Mouse (Mus musculus): ENCODE data around the gene Lcorl. TPM values are rescaled to one million over a fixed set of nuclear protein-coding genes. Genes with fewer than 3 reads are reported as not detected.

The Lcorl gene
- total and polyA plus RNA-seq, 3 experiments: 4.2 to 5.8 (median 5.6) TPM

DNA sequence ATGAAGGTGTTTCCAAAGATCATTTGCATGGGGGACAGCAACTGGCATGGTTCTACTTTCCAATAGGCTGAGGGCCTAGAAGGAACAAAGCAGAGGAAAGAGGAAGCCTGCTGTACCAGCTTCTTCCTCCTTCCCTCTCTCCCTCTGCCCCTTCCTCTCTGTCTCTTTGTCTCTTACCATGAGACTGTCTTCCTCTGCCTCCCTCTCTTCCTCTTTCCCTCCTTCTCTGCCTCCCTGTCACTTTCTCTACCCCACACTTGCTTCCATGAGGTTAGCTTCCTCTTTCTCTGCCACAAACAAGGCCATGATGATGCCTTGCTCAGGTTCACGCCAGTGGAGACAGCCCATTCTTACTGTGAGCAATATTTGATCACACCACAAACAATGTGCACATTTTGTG is 18.9 kb upstream of the Lcorl start:
- no peaks in the 10 kb centered on the region for H3K27me3 ChIP-seq (replicated peaks)

DNA sequence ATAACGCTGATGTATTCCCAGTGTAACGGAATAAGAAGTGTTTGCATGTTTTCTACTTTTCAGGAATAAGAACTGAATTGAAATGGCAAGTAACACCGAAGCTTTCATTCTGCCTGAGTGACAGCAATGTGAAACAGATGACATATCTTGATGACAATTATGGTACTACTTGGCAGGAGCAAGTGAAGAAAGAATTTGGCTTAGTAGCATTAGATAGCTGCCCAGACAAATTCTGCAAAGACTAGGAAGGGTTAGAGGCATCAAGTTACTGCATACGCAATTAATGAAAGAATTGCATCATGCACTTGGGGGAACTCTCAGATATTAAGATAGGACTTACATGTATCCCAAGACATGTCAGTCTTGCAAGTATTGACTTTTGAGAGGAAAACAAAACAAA is 18.1 kb upstream of the Lcorl start:
- Histone ChIP-seq H3K36me3 (replicated peaks in 1 of 2; ENCODE audit: control insufficient read depth in 1 of 2, insufficient read depth in 1 of 2, low read length in 1 of 2) (no peaks in the 10 kb centered on the region), H3K4me2 (ENCODE audit: insufficient read depth, low read depth, poor library complexity, severe bottlenecking) (no peak overlapping the region), H3K4me1 (ENCODE audit: control insufficient read depth in 1 of 2, insufficient read depth in 2 of 2) (peaks cover 7 to 15% of the 10 kb centered on the region in 2 experiments), H3K79me2 (replicated peaks; ENCODE audit: control insufficient read depth, extremely low read depth, insufficient read depth, poor library complexity, severe bottlenecking) (no peaks in the 10 kb centered on the region), H3K9me3 (replicated peaks; ENCODE audit: low read length) (no peaks in the 10 kb centered on the region), H3K27me3 (replicated peaks) (no peaks in the 10 kb centered on the region), H3K9ac (ENCODE audit: insufficient read depth, low read depth) (no peak overlapping the region), H3K4me3 (replicated peaks in 1 of 3; ENCODE audit: low read depth in 2 of 3, low read length in 2 of 3, poor library complexity in 1 of 3) (no peak overlapping the region), H3K27ac (ENCODE audit: insufficient read depth, low read depth) (no peak overlapping the region)
- in situ Hi-C loops (cut with MboI; ENCODE audit: low pct_ligation_motif_present, low pct_unique_long_range_greater_than_20kb, low sequenced_read_pairs) (no loop called here), dilution Hi-C loops (cut with MboI; ENCODE audit: extremely low pct_ligation_motif_present, extremely low pct_unique_long_range_greater_than_20kb, low sequenced_read_pairs) (no loop called here)
- DNase-seq (ENCODE audit: extremely low read depth): peak; percentile 31
- TF ChIP-seq EP300 (IDR thresholded peaks at IDR 0.05; ENCODE audit: low read length) (no peak), USF2 (conservative IDR thresholded peaks at IDR 0.05; ENCODE audit: low read depth, low read length) (no peak), E2F4 (IDR thresholded peaks at IDR 0.05; ENCODE audit: insufficient replicate concordance, low read depth, low read length) (no peak), CHD2 (IDR thresholded peaks at IDR 0.05; ENCODE audit: low read length) (no peak)

More for the DNA sequence above, 18.9 kb upstream of the Lcorl start:
- no peak for TF ChIP-seq JUND (conservative IDR thresholded peaks at IDR 0.05; ENCODE audit: low read depth, low read length)
- TF ChIP-seq USF1 (IDR thresholded peaks at IDR 0.05; ENCODE audit: low read depth, low read length): no peak
- no peak for TF ChIP-seq POLR2AphosphoS2 (IDR thresholded peaks at IDR 0.05; ENCODE audit: low read depth, low read length)
- TF ChIP-seq CHD1 (IDR thresholded peaks at IDR 0.05; ENCODE audit: low read depth, low read length): no peak
- no peak for TF ChIP-seq POLR2A (IDR thresholded peaks at IDR 0.05; ENCODE audit: low read depth, low read length)
- dilution Hi-C loops (cut with MboI; ENCODE audit: extremely low pct_ligation_motif_present, extremely low pct_unique_long_range_greater_than_20kb, low sequenced_read_pairs): no loop called here
- Histone ChIP-seq H3K4me2 (ENCODE audit: insufficient read depth, low read depth, poor library complexity, severe bottlenecking) (no peak overlapping the region), H3K79me2 (replicated peaks; ENCODE audit: control insufficient read depth, extremely low read depth, insufficient read depth, poor library complexity, severe bottlenecking) (no peaks in the 10 kb centered on the region), H3K36me3 (replicated peaks in 1 of 2; ENCODE audit: control insufficient read depth in 1 of 2, insufficient read depth in 1 of 2, low read length in 1 of 2) (no peaks in the 10 kb centered on the region), H3K9ac (ENCODE audit: insufficient read depth, low read depth) (no peak overlapping the region), H3K4me1 (ENCODE audit: control insufficient read depth in 1 of 2, insufficient read depth in 2 of 2) (peaks cover 7 to 15% of the 10 kb centered on the region in 2 experiments), H3K9me3 (replicated peaks; ENCODE audit: low read length) (no peaks in the 10 kb centered on the region), H3K27ac (ENCODE audit: insufficient read depth, low read depth) (0 out of 2 replicates have a peak overlapping the region, but pooled peaks have one; percentile 4), H3K4me3 (replicated peaks in 1 of 3; ENCODE audit: low read depth in 2 of 3, low read length in 2 of 3, poor library complexity in 1 of 3) (no peak overlapping the region)
- in situ Hi-C loops (cut with MboI; ENCODE audit: low pct_ligation_motif_present, low pct_unique_long_range_greater_than_20kb, low sequenced_read_pairs): no loop called here
- DNase-seq (ENCODE audit: extremely low read depth): peak; percentile 23

DNA sequence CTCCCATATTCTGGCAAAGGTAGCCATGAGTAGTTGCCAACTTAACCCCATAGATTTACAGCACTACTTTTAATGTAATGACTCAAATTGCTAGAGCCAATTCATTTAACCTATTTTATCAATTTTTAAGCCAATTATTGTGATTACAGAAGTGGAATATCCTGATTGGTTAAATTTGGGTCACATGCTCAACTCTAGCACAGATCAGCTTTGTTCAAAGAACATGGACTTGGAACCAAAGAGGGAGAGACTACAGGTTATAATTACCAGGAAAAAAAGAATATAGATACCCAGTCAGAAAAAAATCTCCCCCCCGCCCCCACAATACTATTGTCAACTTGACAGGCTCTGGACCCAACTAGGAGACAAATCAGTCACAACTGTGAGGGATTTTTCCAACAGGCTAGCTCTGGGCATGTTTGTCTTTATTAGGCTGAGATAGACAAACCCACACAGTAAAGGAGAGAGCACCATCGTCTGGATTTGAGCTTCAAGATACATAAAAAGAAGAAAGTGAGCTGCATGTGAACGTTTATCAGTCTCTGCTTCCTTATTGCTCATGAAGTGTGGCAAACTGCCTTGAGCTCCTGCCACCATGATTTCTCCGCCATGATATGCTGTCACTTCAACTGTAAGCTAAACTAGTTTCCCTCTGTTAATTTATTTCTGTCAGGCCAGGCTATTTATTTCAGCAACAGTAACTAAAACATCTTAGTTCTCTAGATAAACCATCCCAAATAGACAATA is 17.0 kb upstream of the Lcorl start:
- Histone ChIP-seq H3K27me3 (replicated peaks) (no peaks in the 10 kb centered on the region), H3K79me2 (replicated peaks; ENCODE audit: control insufficient read depth, extremely low read depth, insufficient read depth, poor library complexity, severe bottlenecking) (no peaks in the 10 kb centered on the region), H3K36me3 (replicated peaks in 1 of 2; ENCODE audit: control insufficient read depth in 1 of 2, insufficient read depth in 1 of 2, low read length in 1 of 2) (no peaks in the 10 kb centered on the region), H3K4me1 (ENCODE audit: control insufficient read depth in 1 of 2, insufficient read depth in 2 of 2) (peaks cover 7 to 15% of the 10 kb centered on the region in 2 experiments), H3K4me2 (ENCODE audit: insufficient read depth, low read depth, poor library complexity, severe bottlenecking) (no peak overlapping the region), H3K9me3 (replicated peaks; ENCODE audit: low read length) (no peaks in the 10 kb centered on the region), H3K4me3 (replicated peaks in 1 of 3; ENCODE audit: low read depth in 2 of 3, low read length in 2 of 3, poor library complexity in 1 of 3) (no peak overlapping the region), H3K27ac (ENCODE audit: insufficient read depth, low read depth) (no peak overlapping the region), H3K9ac (ENCODE audit: insufficient read depth, low read depth) (no peak overlapping the region)
- in situ Hi-C loops (cut with MboI; ENCODE audit: low pct_ligation_motif_present, low pct_unique_long_range_greater_than_20kb, low sequenced_read_pairs): no loop called here
- dilution Hi-C loops (cut with MboI; ENCODE audit: extremely low pct_ligation_motif_present, extremely low pct_unique_long_range_greater_than_20kb, low sequenced_read_pairs): no loop called here
- TF ChIP-seq MAX (IDR thresholded peaks at IDR 0.05; ENCODE audit: low read length) (no peak), CHD2 (IDR thresholded peaks at IDR 0.05; ENCODE audit: low read length) (no peak), ZMIZ1 (IDR thresholded peaks at IDR 0.05; ENCODE audit: low read depth, low read length) (no peak), TCF12 (IDR thresholded peaks at IDR 0.05; ENCODE audit: low read depth, low read length) (no peak), PAX5 (IDR thresholded peaks at IDR 0.05; ENCODE audit: low read length) (no peak), CHD1 (IDR thresholded peaks at IDR 0.05; ENCODE audit: low read depth, low read length) (no peak), USF2 (conservative IDR thresholded peaks at IDR 0.05; ENCODE audit: low read depth, low read length) (no peak)
- no peak for DNase-seq (ENCODE audit: extremely low read depth)
